Mouse (Mus musculus): ENCODE measurements around the gene Rnase10. TPM values are rescaled to one million over a fixed set of nuclear protein-coding genes. Genes with fewer than 3 reads are reported as not detected.

Rnase10 gene
- total and polyA plus RNA-seq, 3 experiments = not detected

- no peaks in the 10 kb centered on the region for H3K79me2 ChIP-seq (replicated peaks; ENCODE audit: control insufficient read depth, extremely low read depth, insufficient read depth, poor library complexity, severe bottlenecking)
- no peak overlapping the region for H3K27ac ChIP-seq (ENCODE audit: insufficient read depth, low read depth)
- TF ChIP-seq POLR2A (IDR thresholded peaks at IDR 0.05; ENCODE audit: low read depth, low read length) = no peak
- no peak for TF ChIP-seq JUND (conservative IDR thresholded peaks at IDR 0.05; ENCODE audit: low read depth, low read length)
- TF ChIP-seq ELF1 (IDR thresholded peaks at IDR 0.05; ENCODE audit: low read depth, low read length) = no peak
- no peak for TF ChIP-seq NRF1 (IDR thresholded peaks at IDR 0.05; ENCODE audit: low read depth, low read length)
- no peak for TF ChIP-seq ZMIZ1 (IDR thresholded peaks at IDR 0.05; ENCODE audit: low read depth, low read length)
- no peak for TF ChIP-seq CHD2 (IDR thresholded peaks at IDR 0.05; ENCODE audit: low read length)
- TF ChIP-seq ZKSCAN1 (IDR thresholded peaks at IDR 0.05; ENCODE audit: borderline replicate concordance, low read depth, low read length) = no peak
- TF ChIP-seq UBTF (IDR thresholded peaks at IDR 0.05; ENCODE audit: low read depth, low read length) = no peak
- no peak for TF ChIP-seq HCFC1 (IDR thresholded peaks at IDR 0.05; ENCODE audit: low read depth, low read length)
- TF ChIP-seq NELFE (IDR thresholded peaks at IDR 0.05; ENCODE audit: low read depth, low read length) = no peak
- no peak for TF ChIP-seq EP300 (IDR thresholded peaks at IDR 0.05; ENCODE audit: low read length)
- no peak for TF ChIP-seq TCF12 (IDR thresholded peaks at IDR 0.05; ENCODE audit: low read depth, low read length)
- no peak for TF ChIP-seq MAFK (IDR thresholded peaks at IDR 0.05; ENCODE audit: insufficient replicate concordance, low read length)
- TF ChIP-seq SMC3 (IDR thresholded peaks at IDR 0.05; ENCODE audit: low read depth, low read length) = no peak
- TF ChIP-seq SIN3A (IDR thresholded peaks at IDR 0.05; ENCODE audit: low read length) = no peak
- no peak for TF ChIP-seq RAD21 (IDR thresholded peaks at IDR 0.05; ENCODE audit: low read depth, low read length)
- no peak for TF ChIP-seq ZC3H11A (IDR thresholded peaks at IDR 0.05; ENCODE audit: low read depth, low read length)
- in situ Hi-C loops (cut with MboI; ENCODE audit: low pct_ligation_motif_present, low pct_unique_long_range_greater_than_20kb, low sequenced_read_pairs) = no loop called here
- H3K4me1 ChIP-seq (ENCODE audit: control insufficient read depth in 1 of 2, insufficient read depth in 2 of 2) = peaks cover 0 to 26% of the 10 kb centered on the region in 2 experiments; a peak in 2 of 4 replicates
- no peak overlapping the region for H3K9ac ChIP-seq (ENCODE audit: insufficient read depth, low read depth)
- H3K4me3 ChIP-seq (replicated peaks in 1 of 3; ENCODE audit: low read depth in 2 of 3, low read length in 2 of 3, poor library complexity in 1 of 3) = no peak overlapping the region
- DNase-seq (ENCODE audit: extremely low read depth) = peak; percentile 34
- H3K4me2 ChIP-seq (ENCODE audit: insufficient read depth, low read depth, poor library complexity, severe bottlenecking) = no peak overlapping the region
- peaks cover 5% of the 10 kb centered on the region for H3K9me3 ChIP-seq (replicated peaks; ENCODE audit: low read length)
- dilution Hi-C loops (cut with MboI; ENCODE audit: extremely low pct_ligation_motif_present, extremely low pct_unique_long_range_greater_than_20kb, low sequenced_read_pairs) = no loop called here
- no peaks in the 10 kb centered on the region for H3K27me3 ChIP-seq (replicated peaks)
- H3K36me3 ChIP-seq (replicated peaks in 1 of 2; ENCODE audit: control insufficient read depth in 1 of 2, insufficient read depth in 1 of 2, low read length in 1 of 2) = no peaks in the 10 kb centered on the region
These were observed 26.3 kb upstream of the Rnase10 start for GRCm38 (mm10) chr14:50981207-50981606.

GRCm38 (mm10) chr14:50981837-50982236, 25.7 kb upstream of the Rnase10 start:
- no peak overlapping the region for H3K27ac ChIP-seq (ENCODE audit: insufficient read depth, low read depth)
- in situ Hi-C loops (cut with MboI; ENCODE audit: low pct_ligation_motif_present, low pct_unique_long_range_greater_than_20kb, low sequenced_read_pairs) (no loop called here), dilution Hi-C loops (cut with MboI; ENCODE audit: extremely low pct_ligation_motif_present, extremely low pct_unique_long_range_greater_than_20kb, low sequenced_read_pairs) (no loop called here)
- H3K9ac ChIP-seq (ENCODE audit: insufficient read depth, low read depth) = no peak overlapping the region
- H3K4me2 ChIP-seq (ENCODE audit: insufficient read depth, low read depth, poor library complexity, severe bottlenecking) = no peak overlapping the region
- peaks cover 5% of the 10 kb centered on the region for H3K9me3 ChIP-seq (replicated peaks; ENCODE audit: low read length)
- DNase-seq (ENCODE audit: extremely low read depth) = peak; percentile 35
- no peaks in the 10 kb centered on the region for H3K36me3 ChIP-seq (replicated peaks in 1 of 2; ENCODE audit: control insufficient read depth in 1 of 2, insufficient read depth in 1 of 2, low read length in 1 of 2)
- H3K27me3 ChIP-seq (replicated peaks) = no peaks in the 10 kb centered on the region
- H3K4me1 ChIP-seq (ENCODE audit: control insufficient read depth in 1 of 2, insufficient read depth in 2 of 2) = peaks cover 0 to 19% of the 10 kb centered on the region in 2 experiments; a peak in 2 of 4 replicates
- H3K4me3 ChIP-seq (replicated peaks in 1 of 3; ENCODE audit: low read depth in 2 of 3, low read length in 2 of 3, poor library complexity in 1 of 3) = no peak overlapping the region
- H3K79me2 ChIP-seq (replicated peaks; ENCODE audit: control insufficient read depth, extremely low read depth, insufficient read depth, poor library complexity, severe bottlenecking) = no peaks in the 10 kb centered on the region
- TF ChIP-seq GABPA (IDR thresholded peaks at IDR 0.05; ENCODE audit: insufficient replicate concordance, low read depth, low read length) (no peak), MXI1 (IDR thresholded peaks at IDR 0.05; ENCODE audit: low read depth, low read length) (no peak), JUN (IDR thresholded peaks at IDR 0.05; ENCODE audit: insufficient read depth, low read depth, low read length) (no peak), HCFC1 (IDR thresholded peaks at IDR 0.05; ENCODE audit: low read depth, low read length) (no peak), NRF1 (IDR thresholded peaks at IDR 0.05; ENCODE audit: low read depth, low read length) (no peak), KAT2A (IDR thresholded peaks at IDR 0.05; ENCODE audit: insufficient replicate concordance, low read length) (no peak), PAX5 (IDR thresholded peaks at IDR 0.05; ENCODE audit: low read length) (no peak), ZKSCAN1 (IDR thresholded peaks at IDR 0.05; ENCODE audit: borderline replicate concordance, low read depth, low read length) (no peak), CHD2 (IDR thresholded peaks at IDR 0.05; ENCODE audit: low read length) (no peak), ETS1 (conservative IDR thresholded peaks at IDR 0.05; ENCODE audit: low read depth, low read length) (no peak)
